Comparison of ENCODE assay signal across 24 mouse cellular contexts in the genomic region with DNA sequence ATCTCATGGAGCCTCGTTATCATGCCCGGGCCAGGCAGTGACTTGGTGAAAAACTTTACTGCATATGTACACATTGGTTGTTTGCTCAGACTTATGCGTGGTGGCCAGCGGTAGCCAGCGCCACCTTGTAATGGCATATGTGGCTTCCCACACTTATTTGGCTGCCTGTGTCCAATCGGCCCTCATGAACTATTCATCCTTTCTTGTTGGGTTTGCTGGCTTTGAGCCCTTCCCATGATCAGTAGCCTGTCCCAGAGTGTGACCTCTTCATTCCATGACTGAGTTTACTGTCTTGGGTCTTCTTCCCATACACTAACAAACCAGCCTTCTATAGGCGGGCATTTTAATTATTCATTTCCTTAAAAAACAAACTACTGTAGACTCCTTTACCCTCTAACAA.
DNase-seq lines count a peak whose midpoint lies in the region; ATAC-seq lines count a peak whose summit lies in the region.
"Had no signal": no experiment of that assay in that cellular context is flagged by ENCODE, and none has a peak within 500 bp of the region (broad histone marks: within the 10 kb centered on the region; RNA-seq: fewer than 3 reads in every experiment).

No protein-coding gene starts in this region.

- 0 out of 2 replicates have a peak, but pooled peaks cover 5% of the 10 kb centered on the region for H3K9me3 ChIP-seq in limb, embryonic 12.5 days
- no peaks in the 10 kb centered on the region; the same call in 1 of the 2 replicates for H3K9me3 ChIP-seq in limb, embryonic 10.5 days (replicated peaks)
- H3K9me3 ChIP-seq in neural tube, embryonic 15.5 days (replicated peaks): no peaks in the 10 kb centered on the region
- H3K9me3 ChIP-seq: embryonic facial prominence, embryonic 12.5 days; forebrain, embryonic 15.5 days had no signal

- H3K9ac ChIP-seq in limb, embryonic 12.5 days (replicated peaks): no peak overlapping the region
- no peak overlapping the region for H3K9ac ChIP-seq in neural tube, embryonic 15.5 days (replicated peaks)
- H3K9ac ChIP-seq: embryonic facial prominence, embryonic 12.5 days; forebrain, embryonic 13.5 days; forebrain, embryonic 15.5 days had no signal

- H3K36me3 ChIP-seq in limb, embryonic 12.5 days: no peaks in the 10 kb centered on the region
- H3K36me3 ChIP-seq in limb, embryonic 10.5 days: no peaks in the 10 kb centered on the region
- no peaks in the 10 kb centered on the region for H3K36me3 ChIP-seq in neural tube, embryonic 15.5 days
- H3K36me3 ChIP-seq: embryonic facial prominence, embryonic 10.5 days; embryonic facial prominence, embryonic 12.5 days; forebrain, embryonic 15.5 days; G1E had no signal

- no peaks in the 10 kb centered on the region for H3K27me3 ChIP-seq in limb, embryonic 12.5 days
- H3K27me3 ChIP-seq in limb, embryonic 10.5 days (ENCODE audit: low read depth, poor library complexity, severe bottlenecking): no peaks in the 10 kb centered on the region
- no peaks in the 10 kb centered on the region for H3K27me3 ChIP-seq in neural tube, embryonic 15.5 days (replicated peaks)
- H3K27me3 ChIP-seq: CH12.LX; embryonic facial prominence, embryonic 12.5 days; Patski had no signal

- peak overlapping the region; percentile 93; the same call in 1 of the 2 replicates for H3K27ac ChIP-seq in limb, embryonic 12.5 days
- no peak overlapping the region for H3K27ac ChIP-seq in limb, embryonic 10.5 days
- H3K27ac ChIP-seq in neural tube, embryonic 15.5 days (replicated peaks): no peak overlapping the region
- H3K27ac ChIP-seq: embryonic facial prominence, embryonic 10.5 days; embryonic facial prominence, embryonic 12.5 days; forebrain, embryonic 13.5 days; forebrain, embryonic 15.5 days had no signal

- no peak overlapping the region for H3K4me2 ChIP-seq in limb, embryonic 12.5 days
- no peak overlapping the region for H3K4me2 ChIP-seq in neural tube, embryonic 15.5 days
- H3K4me2 ChIP-seq: embryonic facial prominence, embryonic 12.5 days; forebrain, embryonic 13.5 days; forebrain, embryonic 15.5 days had no signal

- DNase-seq in heart, adult 11 months: peak; percentile 55
- no peak for DNase-seq in heart, postnatal 4 days
- DNase-seq in limb, embryonic 10.5 days (ENCODE audit: low spot score): no peak
- peak; percentile 9 for DNase-seq in neural tube, embryonic 10.5 days (ENCODE audit: extremely low spot score, low spot score)
- DNase-seq: adrenal gland, adult 8-10 months; adrenal gland, postnatal 14 days; adrenal gland, postnatal 36 days; B cell, adult 2 months; cerebellum, adult 11-12 months; cerebellum, adult 2 months; cerebellum, adult 9-10 months; cerebellum, postnatal 10 days; cerebellum, postnatal 25 days had no signal

- WGBS in limb, embryonic 12.5 days: 92% methylated on average over 7 of the region's 7 CpGs
- 94% methylated on average over 7 of the region's 7 CpGs for WGBS in limb, embryonic 10.5 days
- WGBS in neural tube, embryonic 15.5 days: 94% methylated on average over 7 of the region's 7 CpGs

- no peak overlapping the region for H3K4me3 ChIP-seq in limb, embryonic 12.5 days (replicated peaks)
- no peak overlapping the region for H3K4me3 ChIP-seq in limb, embryonic 10.5 days
- H3K4me3 ChIP-seq in neural tube, embryonic 15.5 days (replicated peaks): no peak overlapping the region
- H3K4me3 ChIP-seq: embryonic facial prominence, embryonic 10.5 days; embryonic facial prominence, embryonic 12.5 days; forebrain, embryonic 13.5 days; forebrain, embryonic 15.5 days had no signal

- H3K4me1 ChIP-seq in limb, embryonic 12.5 days (replicated peaks): peaks cover 36% of the 10 kb centered on the region
- peaks cover 37% of the 10 kb centered on the region for H3K4me1 ChIP-seq in limb, embryonic 10.5 days
- H3K4me1 ChIP-seq in neural tube, embryonic 15.5 days: peaks cover 7% of the 10 kb centered on the region; the same call in 1 of the 2 replicates

- no peak for ATAC-seq in limb, embryonic 12.5 days (ENCODE audit: insufficient number of reproducible peaks, insufficient read depth, low FRiP score, low TSS enrichment, low read depth)
- ATAC-seq in neural tube, embryonic 15.5 days (ENCODE audit: low FRiP score): no peak
- ATAC-seq: activated CD4-positive, CD25-positive, alpha-beta regulatory T cell, adult 4 months; CD4-positive, CD25-positive, alpha-beta regulatory T cell, adult 4 months; forebrain, embryonic 13.5 days; forebrain, embryonic 15.5 days; Patski had no signal

Comparison
In these comparisons a context has a peak if more than half of its experiments do, and no peak if none do; other contexts are left out.
1. DNase-seq: peak in heart, adult 11 months (single experiment) and neural tube, embryonic 10.5 days (single experiment); none in heart, postnatal 4 days (single experiment) and limb, embryonic 10.5 days (single experiment).